Mouse (Mus musculus): ENCODE measurements at regions not wholly inside any gene's neighbourhood (a gene's known extent, or its start where the extent isn't known, plus 50 kb on each side); places are given as distances from the start of the nearest gene placed in this dataset.
"Not testable (repeated sequence)": the region's sequence is repeated elsewhere in the genome, so short reads cannot be mapped to it uniquely, and the experiment has no call there.

DNA sequence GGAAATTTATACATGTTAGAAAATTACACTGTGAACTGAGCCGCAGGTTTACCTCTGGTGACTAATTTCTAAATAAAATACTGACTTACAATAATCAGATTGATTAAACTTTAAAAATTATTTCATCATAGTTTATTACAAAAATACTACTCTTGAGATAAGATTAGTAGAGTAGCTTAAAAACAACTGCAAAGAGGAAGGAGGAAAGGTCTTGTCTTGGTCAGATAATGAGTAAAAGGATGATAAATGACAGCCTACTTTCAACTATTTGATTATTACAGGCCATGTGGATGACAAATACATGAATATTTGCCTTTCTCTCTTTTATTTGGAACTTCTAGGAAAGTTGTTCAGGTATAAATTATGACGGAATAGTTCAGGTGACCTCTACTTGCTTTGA, 594.6 kb downstream of the Kcnt2 start:
- Histone ChIP-seq H3K4me2 (ENCODE audit: low read depth, low read length, severe bottlenecking) (no peak overlapping the region), H3K27me3 (ENCODE audit: control insufficient read depth, insufficient read depth, low read length) (no peaks in the 10 kb centered on the region), H3K4me1 (replicated peaks; ENCODE audit: control insufficient read depth, insufficient read depth, low read length) (no peaks in the 10 kb centered on the region), H3K9me3 (ENCODE audit: control insufficient read depth, low read length) (no peaks in the 10 kb centered on the region), H3K4me3 (ENCODE audit: low read depth, low read length) (no peak overlapping the region), H3K27ac (ENCODE audit: low read depth, low read length) (no peak overlapping the region), H3K36me3 (ENCODE audit: control insufficient read depth, insufficient read depth, low read length) (no peaks in the 10 kb centered on the region), H3K9ac (ENCODE audit: low read length) (no peak overlapping the region)
- no peak for ATAC-seq (replicated peaks; ENCODE audit: low FRiP score)
- WGBS, result 95% methylated on average over 2 of the region's 2 CpGs
- DNase-seq (ENCODE audit: low spot score), result no peak

DNA sequence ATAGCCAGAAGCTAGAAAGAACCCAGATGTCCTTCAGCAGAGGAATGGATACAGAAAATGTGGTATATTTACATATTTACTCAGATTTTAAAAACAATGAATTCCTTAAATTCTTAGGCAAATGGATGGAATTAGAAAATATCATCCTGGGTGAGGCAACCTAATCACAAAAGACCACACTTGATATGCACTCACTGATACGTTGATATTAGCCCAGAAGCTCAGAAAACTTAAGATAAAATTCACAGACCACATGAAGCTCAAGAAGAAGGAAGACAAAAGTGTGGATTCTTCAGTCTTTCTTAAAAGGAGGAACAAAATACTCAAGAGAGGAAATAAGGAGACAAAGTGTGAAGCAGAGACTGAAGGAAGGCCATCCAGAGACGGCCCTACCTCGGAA, 602.1 kb downstream of the Kcnt2 start:
- not testable (repeated sequence) for H3K27ac ChIP-seq (ENCODE audit: low read depth, low read length); H3K4me1 ChIP-seq (replicated peaks; ENCODE audit: control insufficient read depth, insufficient read depth, low read length); H3K9ac ChIP-seq (ENCODE audit: low read length); ATAC-seq (replicated peaks; ENCODE audit: low FRiP score); H3K4me2 ChIP-seq (ENCODE audit: low read depth, low read length, severe bottlenecking); H3K27me3 ChIP-seq (ENCODE audit: control insufficient read depth, insufficient read depth, low read length); DNase-seq (ENCODE audit: low spot score); H3K9me3 ChIP-seq (ENCODE audit: control insufficient read depth, low read length); H3K36me3 ChIP-seq (ENCODE audit: control insufficient read depth, insufficient read depth, low read length); H3K4me3 ChIP-seq (ENCODE audit: low read depth, low read length)
- WGBS, result 66% methylated on average over 3 of the region's 3 CpGs

DNA sequence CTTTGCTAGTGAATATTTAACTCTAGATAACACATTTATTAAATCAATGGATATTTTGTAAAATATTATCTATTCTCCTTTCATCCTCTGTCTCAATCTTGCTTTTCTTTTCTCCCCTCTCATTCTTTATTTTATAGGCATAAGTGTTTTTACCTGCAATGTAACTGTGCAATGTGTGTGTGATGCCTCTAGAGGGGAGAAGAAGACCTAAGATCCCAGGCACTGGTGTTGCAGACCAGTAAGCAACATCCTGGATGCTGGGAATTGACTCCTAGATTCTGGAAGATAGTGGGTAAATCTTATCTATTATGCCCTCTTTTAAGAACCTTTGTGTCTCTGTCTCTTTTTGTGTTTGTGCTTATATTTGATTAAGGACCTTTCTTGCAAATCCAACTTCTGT, 605.6 kb downstream of the Kcnt2 start:
- Histone ChIP-seq H3K27me3 (ENCODE audit: control insufficient read depth, insufficient read depth, low read length) (no peaks in the 10 kb centered on the region), H3K4me2 (ENCODE audit: low read depth, low read length, severe bottlenecking) (no peak overlapping the region), H3K9me3 (ENCODE audit: control insufficient read depth, low read length) (no peaks in the 10 kb centered on the region), H3K4me3 (ENCODE audit: low read depth, low read length) (no peak overlapping the region), H3K36me3 (ENCODE audit: control insufficient read depth, insufficient read depth, low read length) (no peaks in the 10 kb centered on the region), H3K27ac (ENCODE audit: low read depth, low read length) (no peak overlapping the region), H3K4me1 (replicated peaks; ENCODE audit: control insufficient read depth, insufficient read depth, low read length) (no peaks in the 10 kb centered on the region), H3K9ac (ENCODE audit: low read length) (no peak overlapping the region)
- ATAC-seq (replicated peaks; ENCODE audit: low FRiP score), result no peak
- DNase-seq (ENCODE audit: low spot score), result no peak
